Mouse (Mus musculus) adrenal gland, postnatal 14 days (tissue): ENCODE data around the gene Nfia. TPM values are rescaled to one million over a fixed set of nuclear protein-coding genes. Genes with fewer than 3 reads are reported as not detected.
A peak's percentile ranks its signal among the peaks of the same experiment; 100 is the strongest.

Source experiments
- DNase-seq: peaks from one replicate; pipeline ENCODE4 v3.0.0; 2021; ENCODE audit warnings: mixed read lengths
- total RNA-seq: library from RNA; stranded (reverse); gene quantifications from 2 replicates; pipeline ENCODE4 v1.2.3, GENCODE M21; 2021

Gene Nfia
- total RNA-seq, 1 experiment from 2014 or later = 201 TPM

DNA sequence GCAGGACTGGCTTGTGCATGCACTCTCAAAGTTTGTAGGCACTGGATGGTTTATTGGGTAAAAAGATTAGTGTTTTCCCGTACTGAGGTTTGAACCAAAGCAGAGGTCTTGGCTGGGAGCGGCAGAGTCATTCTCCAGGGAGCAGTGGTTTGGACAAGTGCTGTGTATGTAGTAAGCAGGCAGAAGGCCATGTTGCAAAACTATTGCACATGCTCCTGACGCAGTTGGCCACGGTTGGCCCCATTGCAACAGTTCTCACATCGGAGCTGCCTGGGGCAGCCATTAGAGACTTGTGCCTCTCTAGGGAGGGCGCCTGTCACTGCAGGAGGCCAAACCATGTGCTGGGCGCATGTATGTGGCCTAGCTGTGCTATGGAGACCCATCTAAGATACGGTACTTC lies 331.6 kb downstream of the Nfia start:
- DNase-seq = peak; percentile 82

DNA sequence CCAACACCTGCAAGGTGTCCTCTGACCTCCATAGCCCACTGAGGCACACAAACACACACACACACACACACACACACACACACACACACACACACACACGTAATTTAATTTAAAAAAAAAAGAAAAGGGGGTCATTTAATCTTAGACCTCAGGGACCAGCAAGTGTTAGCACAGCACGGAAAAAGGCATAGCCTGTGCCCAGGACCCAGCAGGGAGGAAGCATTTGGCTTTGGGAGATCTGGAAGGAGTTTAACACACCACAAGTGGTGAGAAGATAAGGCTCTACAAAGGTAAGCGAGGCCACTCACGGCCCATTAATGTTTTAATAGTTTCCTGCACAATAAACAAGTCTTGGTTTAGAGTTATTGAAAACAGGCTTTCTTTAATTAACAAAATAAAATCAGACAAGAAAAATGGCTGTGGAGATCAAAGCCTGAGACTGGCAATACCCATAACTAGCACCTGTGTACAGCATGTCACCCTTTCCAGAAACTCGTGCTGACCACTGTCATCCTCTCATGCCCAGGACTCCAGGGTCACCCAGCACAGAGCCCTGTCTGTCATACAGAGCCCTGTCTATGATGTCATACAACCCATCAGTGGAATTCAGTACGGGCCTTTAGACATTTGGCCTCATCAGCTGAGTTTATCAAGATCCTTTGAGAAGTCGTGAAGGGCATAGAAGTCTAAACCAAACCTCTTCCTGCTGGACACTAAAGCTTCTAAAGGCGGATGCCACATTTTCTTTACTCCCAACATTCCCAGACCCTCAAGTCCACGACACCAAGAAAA lies 332.6 kb downstream of the Nfia start:
- DNase-seq = no peak

DNA sequence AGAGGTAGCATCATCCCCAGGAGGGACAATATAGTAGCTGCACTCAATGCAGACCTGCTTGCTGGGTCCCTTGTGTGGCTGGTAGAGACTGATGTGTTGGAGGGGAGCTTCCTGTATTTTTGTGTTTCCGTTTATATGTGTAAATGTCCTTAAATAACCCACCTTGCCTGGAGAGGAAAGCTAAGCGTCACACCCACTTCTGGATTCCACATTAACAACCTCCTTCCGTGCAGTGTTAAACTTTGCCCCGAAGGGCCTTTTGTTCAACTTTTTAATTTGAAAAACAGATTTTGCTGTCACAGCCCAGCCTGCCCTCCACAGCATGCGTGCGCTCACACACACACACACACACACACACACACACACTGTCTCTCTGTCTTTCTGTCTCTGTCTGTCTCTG lies 333.4 kb downstream of the Nfia start:
- DNase-seq = no peak

DNA sequence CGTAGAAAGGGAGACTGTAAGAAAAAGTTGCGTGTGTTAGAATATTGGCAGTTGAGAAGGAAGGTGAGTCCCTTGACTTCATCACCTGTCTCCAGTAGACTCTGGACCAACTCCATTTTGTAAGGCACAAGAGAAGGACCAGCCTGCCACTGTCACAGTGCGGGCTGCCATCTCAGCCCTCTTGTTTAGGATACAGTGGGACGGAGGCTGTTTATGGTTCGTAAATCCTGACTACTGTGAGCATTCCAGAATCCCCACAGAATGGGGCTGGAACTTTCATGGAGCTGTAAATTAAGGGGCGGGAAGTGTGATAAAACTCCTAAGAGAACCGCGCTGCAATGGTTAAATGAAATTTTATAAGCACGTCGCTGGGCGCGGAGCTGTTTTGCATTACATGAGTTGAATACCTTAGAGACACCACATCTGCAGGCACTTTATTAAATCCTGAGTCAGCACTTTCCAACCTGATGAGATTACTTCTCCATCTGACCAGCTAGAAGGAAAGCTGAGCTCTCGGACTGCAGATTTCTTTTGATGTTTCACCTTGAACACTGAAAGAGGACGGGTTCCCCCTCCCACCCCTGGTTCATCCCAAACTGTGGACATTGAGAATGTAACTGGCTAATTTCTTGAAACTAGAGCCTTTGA lies 334.0 kb downstream of the Nfia start:
- DNase-seq = peak; percentile 31

DNA sequence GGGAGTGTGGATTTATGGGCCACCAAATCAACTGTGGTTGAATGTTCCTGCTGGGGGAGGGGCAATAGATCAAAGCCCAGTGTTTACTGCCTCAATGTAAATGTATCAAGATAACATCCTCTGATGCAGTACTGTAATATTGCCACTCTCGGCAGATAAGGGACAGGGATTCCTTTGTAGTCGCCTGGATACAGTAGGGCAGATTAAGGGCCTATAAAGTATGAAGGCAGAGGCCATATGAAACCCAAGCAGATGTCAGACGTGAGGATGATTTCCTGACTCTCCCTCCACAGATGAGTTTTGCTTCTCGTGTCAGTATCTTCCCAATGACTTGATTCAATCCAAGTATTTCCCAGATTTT lies 334.5 kb downstream of the Nfia start:
- no peak for DNase-seq

DNA sequence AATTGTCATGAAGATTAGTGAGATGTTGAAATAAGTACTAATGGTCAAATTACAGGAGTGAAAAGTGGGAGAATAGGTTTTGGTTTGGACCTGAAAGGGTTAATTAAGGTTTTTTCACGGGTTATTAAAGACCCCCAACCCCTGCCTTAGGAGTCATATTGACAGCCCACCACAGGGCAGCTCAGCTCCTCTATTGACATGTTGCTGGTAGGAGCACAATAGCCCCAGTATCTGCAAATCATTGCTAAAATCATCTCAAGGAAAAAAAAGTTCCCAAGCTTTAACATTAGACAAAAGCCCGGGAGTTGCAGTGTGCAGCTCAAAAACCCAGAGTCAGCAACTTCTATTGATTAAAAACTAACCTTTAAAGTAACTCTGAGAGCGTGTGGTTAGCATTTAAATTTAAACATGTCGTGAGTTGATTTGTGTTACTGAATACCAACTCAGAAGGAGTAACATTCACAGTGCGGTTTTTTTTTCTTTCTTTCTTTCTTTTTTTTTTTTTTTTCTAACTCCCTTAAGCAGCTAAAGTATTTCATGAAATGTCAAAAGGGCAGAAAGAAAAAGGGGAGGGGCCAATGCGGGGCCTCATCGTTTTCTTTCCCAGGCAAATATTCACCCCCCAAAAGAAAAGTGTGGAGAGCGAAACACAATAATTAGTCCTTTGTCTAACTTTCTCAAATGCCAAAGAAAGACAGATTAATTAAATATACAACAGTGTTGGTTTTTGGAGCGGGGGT lies 335.6 kb downstream of the Nfia start:
- no peak for DNase-seq

DNA sequence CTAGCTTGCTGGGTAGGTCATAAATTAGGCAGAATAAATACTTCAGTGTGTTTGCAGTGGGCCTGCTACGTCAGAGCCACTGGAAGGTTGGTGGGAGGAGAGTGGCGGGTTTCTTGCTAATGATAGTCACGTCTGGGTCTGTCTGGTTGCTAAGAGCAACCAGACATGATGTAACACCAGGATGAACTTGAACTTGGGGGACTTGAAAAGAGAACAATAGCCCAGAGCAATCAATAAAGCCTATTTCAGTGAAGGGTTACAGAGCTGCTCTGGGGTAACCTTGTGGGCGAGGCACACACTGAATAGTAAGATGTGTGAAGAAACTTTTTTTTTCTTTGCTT lies 336.1 kb downstream of the Nfia start:
- peak; percentile 31 for DNase-seq

DNA sequence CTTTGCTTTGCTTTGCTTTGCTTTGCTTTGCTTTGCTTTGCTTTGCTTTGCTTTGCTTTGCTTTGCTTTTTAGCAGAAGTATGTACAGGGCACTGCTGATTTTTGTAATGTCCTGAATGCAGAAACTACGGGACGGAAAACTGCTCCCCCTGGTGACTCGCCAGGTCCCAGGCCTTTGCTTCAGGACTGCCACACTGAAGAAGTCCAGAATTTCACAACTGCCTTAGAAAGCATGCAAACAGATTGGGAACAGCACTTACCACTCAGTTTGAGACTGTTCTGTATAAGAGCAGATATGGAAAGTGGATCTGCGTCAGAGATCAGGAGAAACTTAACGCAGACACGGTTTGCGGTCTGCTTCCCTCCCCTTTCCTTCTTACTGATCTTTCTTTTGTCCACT lies 336.5 kb downstream of the Nfia start:
- DNase-seq = peak; percentile 85

DNA sequence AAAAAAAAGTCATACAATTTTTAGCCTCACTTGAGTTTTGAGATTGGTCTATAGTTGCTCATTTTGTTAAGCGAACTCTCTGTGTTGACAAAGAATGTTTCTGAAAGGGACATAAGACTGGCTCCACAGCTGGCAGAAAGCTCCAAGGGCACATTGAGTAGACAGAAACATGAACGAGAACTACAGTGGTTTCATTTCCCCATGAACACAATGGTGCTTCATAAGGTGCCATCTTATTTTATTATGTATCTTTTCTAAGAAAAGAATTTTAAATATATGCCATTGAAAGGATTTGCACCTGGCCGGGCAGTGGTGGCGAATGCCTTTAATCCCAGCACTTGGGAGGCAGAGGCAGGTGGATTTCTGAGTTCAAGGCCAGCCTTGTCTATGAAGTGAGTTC lies 337.4 kb downstream of the Nfia start:
- DNase-seq = no peak

DNA sequence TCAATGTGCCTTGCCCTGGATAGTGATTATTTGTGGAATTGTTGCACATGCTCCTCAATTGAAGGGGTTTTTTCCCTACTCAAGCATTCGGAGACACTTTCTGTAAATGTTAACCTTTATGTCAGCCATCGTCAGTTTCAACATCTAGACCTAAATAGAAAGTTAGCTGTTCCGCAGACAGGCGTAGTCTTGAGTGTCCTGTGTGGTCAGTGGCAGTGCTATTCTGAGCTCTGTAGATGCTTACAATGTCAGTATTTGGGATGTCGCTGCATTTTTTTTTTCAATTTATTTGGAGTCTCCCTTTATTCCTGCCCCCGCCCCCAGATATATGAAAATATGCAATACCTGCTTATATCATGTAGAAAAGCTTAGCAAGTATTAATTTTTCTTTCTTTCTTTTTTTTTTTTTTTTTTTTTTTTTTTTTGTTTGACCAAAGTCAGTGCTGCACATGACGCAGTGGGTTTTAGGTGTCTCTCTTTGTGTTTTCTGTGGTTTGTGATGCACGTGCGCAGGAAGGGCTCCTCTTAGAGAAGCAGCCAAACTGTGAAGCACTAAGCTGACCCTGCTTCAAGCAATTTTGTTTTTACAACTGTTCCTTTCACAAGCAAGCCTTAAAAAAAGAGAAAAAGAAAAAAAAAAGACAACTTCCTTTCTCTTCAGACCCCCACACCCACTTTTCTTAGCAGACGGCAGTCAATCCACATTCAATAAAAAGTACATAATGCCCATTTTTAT lies 340.9 kb downstream of the Nfia start:
- DNase-seq = no peak

DNA sequence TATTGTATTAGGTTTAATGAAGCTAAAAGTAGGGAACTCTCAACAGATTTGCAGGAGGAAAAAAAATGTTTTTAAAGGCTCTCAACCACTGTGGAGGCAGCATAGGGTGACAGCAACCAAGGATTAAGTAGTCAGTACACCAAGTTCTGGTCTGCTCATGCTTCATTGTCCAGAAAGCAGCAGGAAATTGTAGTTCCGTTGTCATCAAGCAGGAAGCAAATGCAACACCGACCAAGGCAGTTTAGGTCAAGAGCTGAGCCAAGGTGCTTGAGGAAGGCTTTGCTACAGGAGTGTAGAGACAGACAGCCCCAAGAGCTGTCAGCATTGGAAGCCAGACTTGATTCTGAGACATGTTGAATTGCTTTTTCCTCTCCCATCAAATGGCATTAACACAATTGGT lies 342.4 kb downstream of the Nfia start:
- no peak for DNase-seq

DNA sequence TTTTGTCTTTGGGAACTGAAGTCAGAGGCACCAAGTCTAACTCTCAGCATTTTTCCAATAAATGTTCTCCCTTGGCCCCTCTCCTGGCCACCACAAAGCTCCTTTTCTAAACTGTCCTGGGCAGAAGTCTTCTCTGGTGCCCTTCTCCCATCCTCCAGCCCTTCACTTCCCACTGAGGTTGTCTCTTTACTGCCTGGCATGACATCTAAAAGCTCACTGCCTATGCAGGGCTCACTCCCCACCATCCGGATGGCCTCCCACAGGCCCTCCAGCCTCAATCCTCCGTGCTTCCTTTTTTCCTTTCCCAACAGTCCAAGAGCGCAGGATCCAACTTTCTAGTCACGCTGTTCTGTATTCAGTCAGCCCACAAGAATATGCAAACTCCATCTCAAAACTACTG lies 342.9 kb downstream of the Nfia start:
- no peak for DNase-seq

DNA sequence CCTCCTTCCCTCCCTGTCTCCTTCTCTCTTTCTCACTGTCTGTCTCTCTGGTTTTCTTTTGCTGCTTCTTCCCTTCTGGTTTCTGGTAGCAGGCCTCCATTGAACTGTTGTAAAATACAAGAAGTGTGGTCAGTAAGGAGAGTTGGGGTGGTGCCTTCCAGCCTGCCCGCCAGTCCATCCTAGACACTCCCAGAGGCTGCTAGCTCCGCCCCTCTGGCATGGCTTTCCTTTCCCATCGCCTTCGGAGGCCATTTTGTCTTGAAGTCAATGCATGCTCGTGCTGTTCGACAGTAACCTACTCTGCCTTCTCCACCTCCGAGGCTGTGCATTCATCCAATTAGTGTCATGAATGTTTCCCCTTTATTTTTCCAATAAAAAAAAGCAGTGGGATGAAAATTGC lies 343.5 kb downstream of the Nfia start:
- no peak for DNase-seq

DNA sequence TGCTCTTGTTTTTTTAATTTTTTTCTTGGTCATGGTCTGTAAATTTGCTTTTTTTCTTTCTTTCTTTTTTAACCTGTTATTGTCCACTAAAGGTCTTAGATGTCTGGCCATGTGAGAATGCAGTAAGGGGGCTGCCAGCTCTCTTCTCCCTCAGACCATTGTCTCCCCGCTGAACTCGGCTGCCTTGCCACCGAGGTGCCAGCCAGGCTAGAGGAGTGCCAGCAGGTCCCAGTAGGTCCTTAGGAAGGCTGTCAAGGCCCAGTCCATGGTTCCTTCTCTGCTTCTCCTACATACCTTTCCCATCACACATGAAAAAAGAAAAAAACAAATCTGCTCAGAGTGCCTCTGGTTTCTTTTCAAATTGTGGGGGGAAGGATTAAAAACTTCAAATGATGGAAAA lies 345.6 kb downstream of the Nfia start:
- no peak for DNase-seq

DNA sequence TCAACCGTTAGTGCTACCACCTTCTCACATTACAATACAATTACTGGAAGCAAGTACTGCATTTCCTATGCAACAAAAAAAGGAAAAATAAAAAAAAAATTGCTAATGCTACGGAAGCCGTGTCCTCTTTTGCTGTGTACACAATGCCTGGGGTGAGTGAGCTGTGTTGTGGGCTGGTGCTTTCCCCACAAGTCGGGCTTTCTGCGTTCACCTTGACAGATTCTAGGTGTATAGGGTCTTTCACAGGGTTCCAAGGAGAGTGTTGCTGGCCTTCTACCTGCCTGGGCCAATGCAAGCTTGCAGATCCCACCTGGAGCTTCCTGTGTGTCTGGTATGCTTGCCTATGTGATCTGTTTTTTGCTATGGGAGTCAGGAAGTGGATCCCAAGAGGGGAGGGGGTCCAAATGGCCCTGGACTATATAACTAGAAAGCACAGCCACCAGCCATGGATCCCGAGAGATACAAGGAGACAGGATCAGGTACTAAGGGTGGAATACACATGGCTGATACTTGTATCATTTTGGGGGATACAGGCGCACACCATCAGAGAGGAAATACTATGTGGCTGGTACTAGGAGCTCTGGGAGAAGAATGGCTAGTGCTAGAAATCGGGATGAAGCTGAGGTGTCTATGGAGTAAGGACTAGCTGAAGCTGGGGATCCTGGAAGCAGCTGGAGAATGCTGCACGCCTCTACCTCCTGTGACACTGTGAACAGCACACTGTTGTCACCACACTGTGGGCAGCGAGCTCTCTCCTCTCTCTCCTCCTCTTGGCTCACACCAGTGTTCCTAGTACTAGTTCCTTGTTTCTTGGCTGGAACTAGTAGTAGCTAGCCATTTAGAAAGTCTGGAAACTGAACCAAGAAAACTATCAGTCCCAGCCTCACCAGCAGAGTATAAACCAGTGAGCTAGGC lies 346.5 kb downstream of the Nfia start:
- DNase-seq = no peak

DNA sequence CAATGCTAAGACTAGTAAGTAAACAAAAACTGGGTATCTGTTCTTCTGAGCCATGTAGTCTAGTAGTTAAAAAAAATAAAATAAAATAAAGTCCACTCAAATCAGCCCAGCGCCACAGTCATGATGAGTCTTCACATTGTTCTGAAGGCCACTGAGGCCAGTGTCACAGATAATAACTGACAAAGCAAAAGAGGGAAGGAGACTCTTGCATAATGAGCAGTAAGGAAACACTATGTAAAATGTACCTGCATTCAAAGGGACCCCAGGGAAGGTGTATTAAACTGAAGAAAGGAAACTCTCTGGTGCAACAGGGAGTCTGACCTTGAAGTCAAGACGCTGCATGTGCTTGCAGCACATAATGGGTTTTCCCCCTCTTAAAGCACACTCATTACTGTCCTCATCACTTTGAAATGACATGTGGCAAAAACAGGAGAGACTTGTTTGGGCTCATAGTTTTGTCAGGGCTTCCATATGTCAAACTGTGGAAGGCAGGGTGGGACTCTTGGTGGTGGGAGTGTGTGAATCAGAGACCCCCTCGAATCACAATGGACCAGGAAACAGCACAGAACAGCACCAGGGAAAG lies 347.5 kb downstream of the Nfia start:
- no peak for DNase-seq

DNA sequence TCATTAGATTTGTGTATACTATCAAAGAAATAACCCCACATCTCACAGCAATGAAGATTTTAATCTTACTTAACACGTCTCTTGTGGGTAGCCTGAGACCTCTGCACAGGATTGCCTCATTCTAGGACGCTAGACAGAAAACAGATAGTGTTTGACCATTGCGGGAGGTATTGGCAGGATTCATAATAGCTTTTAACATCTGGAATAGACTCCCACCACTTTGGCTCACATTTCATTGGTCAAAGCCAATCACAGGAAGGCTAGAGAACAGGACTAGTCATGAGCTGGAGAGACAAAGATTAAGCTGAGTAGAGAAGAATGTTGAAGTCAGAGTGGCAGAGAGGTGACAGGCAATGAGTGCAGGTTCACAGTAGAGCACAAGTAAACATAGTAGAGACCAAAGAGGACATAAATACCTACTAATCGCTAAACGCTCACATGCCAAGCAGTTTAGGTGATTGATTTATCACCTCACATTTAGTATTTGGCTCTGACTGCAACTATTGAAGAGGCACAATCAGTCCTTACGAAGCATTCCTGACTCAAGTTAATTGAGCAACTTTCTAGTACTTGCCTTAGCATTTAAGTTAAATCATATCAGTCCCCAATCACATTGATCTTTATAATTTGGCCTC lies 348.3 kb downstream of the Nfia start:
- DNase-seq = no peak

DNA sequence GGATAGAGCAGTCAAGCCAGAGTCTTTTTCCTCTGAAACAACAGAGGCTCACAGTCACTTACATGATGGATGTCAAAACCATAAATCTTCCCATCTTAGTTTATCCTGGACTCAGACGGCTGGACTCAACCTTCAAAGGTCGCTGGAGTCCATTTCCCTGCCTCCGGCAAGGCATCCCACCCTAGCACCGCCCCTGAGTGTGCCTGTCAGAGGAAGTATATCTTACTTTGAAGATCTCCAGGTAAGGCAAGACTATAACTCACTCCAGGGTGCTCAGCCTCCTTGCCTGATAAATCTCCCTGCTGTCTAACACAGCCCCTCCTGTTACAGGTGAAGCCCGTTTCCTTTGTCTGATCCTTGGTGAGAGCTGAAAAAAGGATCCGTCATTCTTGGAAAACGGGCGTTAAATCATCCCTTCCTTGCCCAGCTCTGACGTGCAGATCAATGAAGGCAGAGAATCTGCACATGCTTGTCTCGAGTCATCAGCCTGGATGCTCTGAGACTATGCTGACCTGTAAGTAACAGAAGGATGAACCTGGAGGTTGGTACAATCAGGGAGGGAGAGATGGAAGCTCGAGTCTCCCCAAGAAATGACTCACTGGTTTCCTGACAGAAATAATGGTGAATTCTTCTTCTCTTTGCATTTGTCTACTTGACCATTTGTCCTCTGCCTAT lies 353.6 kb downstream of the Nfia start:
- no peak for DNase-seq

DNA sequence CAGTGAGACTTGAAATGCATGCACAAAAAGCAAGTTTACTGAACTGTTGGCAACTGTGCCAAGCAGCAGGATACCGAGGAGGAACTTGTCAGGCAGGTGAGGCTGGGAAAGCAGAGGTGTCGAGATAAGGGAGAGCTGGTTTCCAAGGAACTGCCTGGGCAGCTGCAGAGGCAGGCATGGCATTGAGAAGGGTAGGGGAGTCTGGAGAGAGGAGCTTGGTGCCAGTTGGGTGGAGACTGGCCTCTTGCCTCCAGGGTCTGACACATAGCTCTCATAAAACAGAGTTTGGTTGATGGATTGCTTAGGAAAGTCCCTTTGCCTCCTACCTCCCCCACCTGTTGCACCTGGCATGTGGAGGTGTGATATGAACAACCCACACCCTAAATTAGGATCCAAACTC lies 358.3 kb downstream of the Nfia start:
- DNase-seq = no peak

DNA sequence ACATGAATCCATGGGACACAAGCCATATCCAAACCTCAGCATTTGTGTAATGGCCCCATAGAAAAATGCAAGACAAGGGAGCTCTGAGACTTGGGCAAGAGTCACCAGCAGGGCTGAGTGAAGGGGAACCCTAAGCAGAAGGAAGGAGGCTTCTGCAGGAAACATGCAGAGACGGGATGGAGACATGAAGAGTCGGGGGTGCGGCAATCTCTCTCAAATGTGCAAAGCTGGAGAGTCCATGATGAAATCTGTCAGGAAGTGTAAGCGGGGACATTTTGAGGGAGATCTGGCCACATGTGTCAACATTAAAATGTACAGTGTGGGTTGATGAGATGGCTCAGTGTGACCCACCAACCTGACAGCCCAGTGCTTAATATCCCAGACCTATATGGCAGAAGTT lies 361.5 kb downstream of the Nfia start:
- no peak for DNase-seq
